Mouse (Mus musculus) ES-Bruce4 (cell line): Measurements from ENCODE around the gene Sar1a. TPM values are rescaled to one million over a fixed set of nuclear protein-coding genes. Genes with fewer than 3 reads are reported as not detected.

Source experiments
- H3K27ac ChIP-seq: 2 replicates; pipeline ENCODE4 v1.5.1; 2012; ENCODE audit warnings: low read length, inconsistent platforms; ENCODE audit not compliant: insufficient read depth
- H3K27me3 ChIP-seq: 2 replicates; pipeline ENCODE4 v1.6.1; 2012; ENCODE audit warnings: mild to moderate bottlenecking, low read length, inconsistent platforms; ENCODE audit not compliant: control insufficient read depth, poor library complexity, insufficient read depth, severe bottlenecking
- H3K36me3 ChIP-seq: 2 replicates; pipeline ENCODE4 v1.6.1; 2012; ENCODE audit warnings: inconsistent platforms, mild to moderate bottlenecking, low read length, moderate library complexity; ENCODE audit not compliant: control insufficient read depth, poor library complexity, insufficient read depth, severe bottlenecking
- H3K4me1 ChIP-seq: one replicate; pipeline ENCODE4 v1.8.1; 2011; ENCODE audit warnings: low read length; ENCODE audit not compliant: control insufficient read depth, insufficient read depth
- H3K4me3 ChIP-seq: 2 replicates; pipeline ENCODE4 v1.5.1; 2011; ENCODE audit warnings: low read depth, mild to moderate bottlenecking, low read length
- H3K9ac ChIP-seq: 2 replicates; pipeline ENCODE4 v1.6.1; 2012; ENCODE audit warnings: low read depth, mild to moderate bottlenecking, inconsistent platforms; ENCODE audit not compliant: poor library complexity, severe bottlenecking
- H3K9me3 ChIP-seq: replicated peaks from 2 replicates; pipeline ENCODE4 v1.6.1; 2012; ENCODE audit warnings: mild to moderate bottlenecking, low read length, inconsistent platforms; ENCODE audit not compliant: control insufficient read depth, poor library complexity, insufficient read depth, severe bottlenecking
- CTCF ChIP-seq: IDR thresholded peaks from one replicate; pipeline ENCODE4 v1.8.1; 2011; ENCODE audit warnings: low read depth, low read length
- EP300 ChIP-seq: IDR thresholded peaks from 2 replicates; pipeline ENCODE4 v1.6.1; 2011; ENCODE audit warnings: low read depth, low read length; ENCODE audit not compliant: insufficient read depth
- POLR2A ChIP-seq: IDR thresholded peaks from one replicate; pipeline ENCODE4 v1.8.1; 2011; ENCODE audit warnings: low read length; ENCODE audit not compliant: insufficient read depth
- polyA plus RNA-seq: library from polyadenylated mRNA; stranded (reverse); fragments of >200 nt; gene quantifications from 2 replicates; pipeline ENCODE4 v1.2.4, GENCODE M21; 2011; ENCODE audit warnings: low read depth; ENCODE audit not compliant: missing spikeins, insufficient read depth, insufficient read length

Sar1a gene
- polyA plus RNA-seq, 1 experiment, result 136 TPM

DNA sequence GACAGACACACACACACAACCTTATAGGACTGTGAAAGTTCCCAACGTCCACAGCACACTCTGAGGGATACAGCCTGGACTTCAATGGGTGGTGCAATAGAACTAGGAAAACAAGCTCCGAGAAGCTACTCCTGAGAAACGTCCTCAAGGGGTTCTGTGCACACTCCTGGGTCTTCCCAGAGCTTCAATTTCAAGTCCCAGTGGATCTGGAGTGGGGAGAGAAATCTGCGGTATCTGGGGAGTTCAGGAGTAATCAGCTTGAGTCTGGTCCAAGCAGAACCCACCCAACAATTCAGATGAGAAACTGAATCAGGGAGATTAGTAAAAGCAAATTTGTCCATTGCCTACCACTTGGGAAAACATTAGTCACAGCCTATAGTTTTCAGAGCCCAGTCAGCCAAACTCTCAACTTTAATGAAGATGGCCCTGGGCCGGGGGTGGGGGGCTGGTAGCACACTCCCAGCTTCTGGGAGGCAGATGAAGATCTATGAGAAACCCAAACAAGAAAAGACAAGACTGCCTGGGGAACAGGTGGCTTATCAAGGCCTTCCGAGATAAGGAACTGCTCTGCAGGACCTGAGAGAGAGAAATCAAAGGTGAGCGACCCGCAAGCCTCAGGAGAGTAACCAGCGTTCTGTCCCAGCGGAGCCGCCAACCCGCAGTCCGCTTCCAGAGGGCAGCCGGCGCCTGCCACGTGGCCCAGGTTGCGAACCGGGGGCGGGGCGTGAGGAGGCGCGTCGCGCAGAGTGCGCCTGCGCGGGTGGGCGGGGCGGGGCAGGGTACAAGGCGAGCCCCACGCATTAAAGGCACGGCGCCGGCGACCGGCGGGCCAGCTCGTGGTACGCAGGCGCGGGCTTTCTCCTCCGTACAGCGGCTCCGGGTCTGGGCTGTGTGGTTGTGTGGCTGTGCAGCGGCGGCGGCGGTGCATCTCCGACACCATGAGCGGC, 32.0 kb upstream of the Sar1a start, which contains the start of gene Ppa1:
Gene Ppa1, plus strand, starts transcription at position 763 of the 947 bp plus-strand sequence.
- no peak for TF ChIP-seq EP300
- peak; percentile 75 for TF ChIP-seq POLR2A
- TF ChIP-seq CTCF, result no peak
- Histone ChIP-seq H3K4me3 (peak within 1 kb of the TSS; percentile 98), H3K36me3 (peaks cover 20% of the 10 kb centered on the region), H3K9me3 (no peaks in the 10 kb centered on the region), H3K27ac (peak within 1 kb of the TSS; percentile 43), H3K4me1 (peaks cover 2% of the 10 kb centered on the region), H3K27me3 (no peaks in the 10 kb centered on the region), H3K9ac (peak within 1 kb of the TSS; percentile 82)

- H3K27me3 ChIP-seq, result no peaks in the 10 kb centered on the region
- peak overlapping the region; percentile 82 for H3K9ac ChIP-seq
- peaks cover 2% of the 10 kb centered on the region for H3K4me1 ChIP-seq
Observed at GRCm38 (mm10) chr10:61648737-61649645, 31.1 kb upstream of the Sar1a start.

GRCm38 (mm10) chr10:61654105-61654504, 26.0 kb upstream of the Sar1a start:
- Histone ChIP-seq H3K36me3 (peaks cover 43% of the 10 kb centered on the region), H3K4me1 (peaks cover 2% of the 10 kb centered on the region), H3K9me3 (no peaks in the 10 kb centered on the region), H3K4me3 (no peak overlapping the region), H3K27ac (no peak overlapping the region), H3K27me3 (no peaks in the 10 kb centered on the region), H3K9ac (no peak overlapping the region)
- TF ChIP-seq CTCF, result no peak
- no peak for TF ChIP-seq POLR2A
- no peak for TF ChIP-seq EP300

More at GRCm38 (mm10) chr10:61648737-61649645, 31.1 kb upstream of the Sar1a start:
- no peaks in the 10 kb centered on the region for H3K9me3 ChIP-seq
- TF ChIP-seq CTCF, result no peak
- no peak for TF ChIP-seq POLR2A
- no peak for TF ChIP-seq EP300
- H3K27ac ChIP-seq, result peak overlapping the region; percentile 43; the same call in 1 of the 2 replicates
- peaks cover 25% of the 10 kb centered on the region for H3K36me3 ChIP-seq
- peak overlapping the region; percentile 98 for H3K4me3 ChIP-seq

- peaks cover 47% of the 10 kb centered on the region for H3K36me3 ChIP-seq
- H3K9me3 ChIP-seq, result no peaks in the 10 kb centered on the region
- TF ChIP-seq CTCF (no peak), POLR2A (no peak), EP300 (no peak)
- no peaks in the 10 kb centered on the region for H3K27me3 ChIP-seq
- no peak overlapping the region for H3K4me3 ChIP-seq
- H3K4me1 ChIP-seq, result peaks cover 2% of the 10 kb centered on the region
- no peak overlapping the region for H3K9ac ChIP-seq
- H3K27ac ChIP-seq, result no peak overlapping the region
Observed at GRCm38 (mm10) chr10:61654691-61655090, 25.4 kb upstream of the Sar1a start.

- Histone ChIP-seq H3K9ac (no peak overlapping the region), H3K36me3 (peaks cover 51% of the 10 kb centered on the region)
- TF ChIP-seq POLR2A (no peak), EP300 (no peak), CTCF (no peak)
Observed at GRCm38 (mm10) chr10:61655188-61655587, 24.9 kb upstream of the Sar1a start.

More at GRCm38 (mm10) chr10:61655188-61655587, 24.9 kb upstream of the Sar1a start:
- Histone ChIP-seq H3K4me1 (peaks cover 2% of the 10 kb centered on the region), H3K4me3 (no peak overlapping the region), H3K9me3 (no peaks in the 10 kb centered on the region), H3K27me3 (no peaks in the 10 kb centered on the region), H3K27ac (no peak overlapping the region)
